Mouse (Mus musculus) CH12.LX (cell line): Measurements from ENCODE around the gene Vmn1r14. TPM values are rescaled to one million over a fixed set of nuclear protein-coding genes. Genes with fewer than 3 reads are reported as not detected.
"Not testable (repeated sequence)": the region's sequence is repeated elsewhere in the genome, so short reads cannot be mapped to it uniquely, and the experiment has no call there.

Experiments
- DNase-seq: peaks from one replicate; pipeline ENCODE4 v3.0.0-alpha.2; 2013; ENCODE audit errors: extremely low read depth
- H3K27ac ChIP-seq: 2 replicates; pipeline ENCODE4 v1.5.1; 2012; ENCODE audit warnings: low read depth, mild to moderate bottlenecking, control low read depth, moderate library complexity; ENCODE audit not compliant: insufficient read depth
- H3K27me3 ChIP-seq: replicated peaks from 2 replicates; pipeline ENCODE3; 2012; ENCODE audit warnings: inconsistent platforms
- H3K36me3 ChIP-seq, 2 experiments: replicated peaks in 1 of 2; 2 replicates each; pipeline versions ENCODE3 to v1.6.1; 2012; ENCODE audit warnings: inconsistent platforms in 1 of 2, low read length in 1 of 2, mild to moderate bottlenecking in 1 of 2, mixed read lengths in 1 of 2, moderate library complexity in 1 of 2; ENCODE audit not compliant: control insufficient read depth in 1 of 2, insufficient read depth in 1 of 2
- H3K4me1 ChIP-seq, 2 experiments: 2 replicates each; pipeline ENCODE4 v1.6.1; 2012; ENCODE audit warnings: inconsistent platforms in 1 of 2, moderate library complexity in 1 of 2; ENCODE audit not compliant: insufficient read depth in 2 of 2, control insufficient read depth in 1 of 2
- H3K4me2 ChIP-seq: 2 replicates; pipeline ENCODE4 v1.6.1; 2012; ENCODE audit warnings: low read depth, mild to moderate bottlenecking, control low read depth; ENCODE audit not compliant: poor library complexity, insufficient read depth, severe bottlenecking
- H3K4me3 ChIP-seq, 3 experiments: fragments of 150-350 bp in 1 of 3; sonication (generic) in 1 of 3; replicated peaks in 1 of 3; 2 replicates each; pipeline versions ENCODE3 to v1.5.1; 2011 to 2012; ENCODE audit warnings: low read depth in 2 of 3, low read length in 2 of 3, mild to moderate bottlenecking in 2 of 3, moderate library complexity in 2 of 3, control low read depth in 1 of 3, improper control_type of control experiment in 1 of 3, inconsistent platforms in 1 of 3, mixed read lengths in 1 of 3; ENCODE audit not compliant: poor library complexity in 1 of 3
- H3K79me2 ChIP-seq: replicated peaks from 2 replicates; pipeline ENCODE4 v1.6.1; 2012; ENCODE audit warnings: mild to moderate bottlenecking, moderate library complexity; ENCODE audit not compliant: control insufficient read depth, poor library complexity, insufficient read depth, severe bottlenecking; ENCODE audit errors: extremely low read depth
- H3K9ac ChIP-seq: 2 replicates; pipeline ENCODE4 v1.6.1; 2012; ENCODE audit warnings: low read depth, mild to moderate bottlenecking, control low read depth, moderate library complexity; ENCODE audit not compliant: insufficient read depth
- H3K9me3 ChIP-seq: replicated peaks from 2 replicates; pipeline ENCODE3; 2012; ENCODE audit warnings: low read length, inconsistent platforms, mixed read lengths
- CTCF ChIP-seq, 2 experiments: IDR thresholded peaks in 1 of 2; conservative IDR thresholded peaks in 1 of 2; 2 replicates each; pipeline ENCODE4 v1.5.1; 2011 to 2012; ENCODE audit warnings: low read depth in 2 of 2, low read length in 2 of 2, improper control_type of control experiment in 1 of 2, inconsistent platforms in 1 of 2, mild to moderate bottlenecking in 1 of 2, moderate library complexity in 1 of 2
- EP300 ChIP-seq: IDR thresholded peaks from 2 replicates; pipeline ENCODE4 v1.6.1; 2011; ENCODE audit warnings: low read length, improper control_type of control experiment
- HCFC1 ChIP-seq: IDR thresholded peaks from 2 replicates; pipeline ENCODE4 v1.6.1; 2012; ENCODE audit warnings: low read depth, mild to moderate bottlenecking, inconsistent platforms, low read length, improper control_type of control experiment
- MAZ ChIP-seq: IDR thresholded peaks from 2 replicates; pipeline ENCODE4 v1.6.1; 2012; ENCODE audit warnings: low read depth, mild to moderate bottlenecking, inconsistent platforms, low read length, improper control_type of control experiment, moderate library complexity
- MEF2A ChIP-seq: IDR thresholded peaks from 2 replicates; pipeline ENCODE4 v1.6.1; 2014; ENCODE audit warnings: low read depth, mild to moderate bottlenecking, inconsistent platforms, low read length, improper control_type of control experiment, borderline replicate concordance
- MYC ChIP-seq: IDR thresholded peaks from 2 replicates; pipeline ENCODE4 v1.6.1; 2011; ENCODE audit warnings: low read depth, mild to moderate bottlenecking, improper control_type of control experiment, low read length
- NRF1 ChIP-seq: IDR thresholded peaks from 2 replicates; pipeline ENCODE4 v1.6.1; 2014; ENCODE audit warnings: low read depth, mild to moderate bottlenecking, inconsistent platforms, low read length, improper control_type of control experiment, moderate library complexity
- USF2 ChIP-seq: conservative IDR thresholded peaks from 2 replicates; pipeline ENCODE4 v1.6.1; 2011; ENCODE audit warnings: low read depth, low read length, improper control_type of control experiment
- dilution Hi-C: fragments of 300-500 bp; cut with MboI; formaldehyde crosslinking; loops from 2 replicates; pipeline ENCODE4 v1.14.3; 2020; ENCODE audit warnings: low sequenced_read_pairs; ENCODE audit not compliant: extremely low pct_unique_long_range_greater_than_20kb, extremely low pct_ligation_motif_present
- in situ Hi-C: fragments of 300-500 bp; cut with MboI; formaldehyde crosslinking; loops from 3 replicates; pipeline ENCODE4 v1.14.3; 2019; ENCODE audit warnings: low sequenced_read_pairs, low pct_ligation_motif_present, low pct_unique_long_range_greater_than_20kb, mixed read lengths
- polyA plus RNA-seq: library from polyadenylated mRNA; unstranded; fragments of >175 nt; gene quantifications from 2 replicates; pipeline ENCODE4 v1.2.1, GENCODE M21; 2012; ENCODE audit warnings: low read depth; ENCODE audit not compliant: insufficient read length
- total RNA-seq, 2 experiments: library from RNA; depleted of rRNA; stranded (reverse); fragments of 300-350 nt in 1 of 2; fragments of >200 nt in 1 of 2; gene quantifications; 2 replicates each; pipeline ENCODE4 v1.2.3; 2012 to 2014

Gene Vmn1r14
- not detected in 2 replicates for total RNA-seq (2012; rRNA removed)
- not detected in 2 replicates for total RNA-seq (2014; rRNA removed)
- polyA plus RNA-seq = not detected in 2 replicates

- dilution Hi-C loops = no loop called here
- Histone ChIP-seq H3K79me2 (no peaks in the 10 kb centered on the region), H3K4me2 (no peak within 1 kb of the TSS), H3K9ac (no peak within 1 kb of the TSS), H3K4me1 (no peaks in the 10 kb centered on the region), H3K27ac (no peak within 1 kb of the TSS), H3K27me3 (no peaks in the 10 kb centered on the region), H3K36me3 (no peaks in the 10 kb centered on the region), H3K4me3 (no peak within 1 kb of the TSS), H3K9me3 (no peaks in the 10 kb centered on the region)
- no peak for TF ChIP-seq HCFC1
- no peak for TF ChIP-seq MAZ
- TF ChIP-seq MYC = no peak
- TF ChIP-seq CTCF (conservative IDR thresholded peaks at IDR 0.05 in 1 of 2, IDR thresholded peaks at IDR 0.05 in 1 of 2; ENCODE audit: low read depth in 2 of 2, low read length in 2 of 2) = no peak
- no peak for TF ChIP-seq NRF1
- no peak for TF ChIP-seq USF2
- in situ Hi-C loops = no loop called here
- no peak for DNase-seq
These were observed at the start of gene Vmn1r14 for GRCm38 (mm10) chr6:57231386-57231785. Gene Vmn1r14 (plus strand): TSS chr6:57231686.

- in situ Hi-C loops, H3K79me2 ChIP-seq, H3K9ac ChIP-seq, H3K27me3 ChIP-seq, DNase-seq, H3K4me2 ChIP-seq, H3K9me3 ChIP-seq, dilution Hi-C loops, H3K36me3 ChIP-seq, H3K4me1 ChIP-seq, H3K27ac ChIP-seq, H3K4me3 ChIP-seq: not testable (repeated sequence)
These were observed 41.5 kb upstream of the Vmn1r14 start for GRCm38 (mm10) chr6:57190016-57190415.

- H3K27me3 ChIP-seq, H3K36me3 ChIP-seq, DNase-seq, dilution Hi-C loops, H3K27ac ChIP-seq, in situ Hi-C loops, H3K4me1 ChIP-seq, H3K79me2 ChIP-seq, H3K9ac ChIP-seq, H3K9me3 ChIP-seq, H3K4me3 ChIP-seq, H3K4me2 ChIP-seq: not testable (repeated sequence)
These were observed 28.5 kb upstream of the Vmn1r14 start, which contains the start of gene Vmn1r13 for GRCm38 (mm10) chr6:57202990-57203389. Gene Vmn1r13 (plus strand): TSS chr6:57203290.

- Histone ChIP-seq H3K4me2 (no peak within 1 kb of the TSS), H3K4me1 (no peaks in the 10 kb centered on the region), H3K4me3 (no peak within 1 kb of the TSS), H3K9ac (no peak within 1 kb of the TSS), H3K9me3 (no peaks in the 10 kb centered on the region), H3K27me3 (no peaks in the 10 kb centered on the region), H3K36me3 (no peaks in the 10 kb centered on the region), H3K27ac (no peak within 1 kb of the TSS), H3K79me2 (no peaks in the 10 kb centered on the region)
- DNase-seq = no peak
- in situ Hi-C loops (no loop called here), dilution Hi-C loops (no loop called here)
- TF ChIP-seq MEF2A (no peak), MAZ (no peak), EP300 (no peak)
These were observed 26.2 kb downstream of the Vmn1r14 start, which contains the start of gene Vmn1r15 for GRCm38 (mm10) chr6:57257652-57258051. Gene Vmn1r15 (plus strand): TSS chr6:57257952.
